Mouse (Mus musculus) cerebellum, adult (tissue): Measurements from ENCODE around the gene Dock9.
A peak's percentile ranks its signal among the peaks of the same experiment; 100 is the strongest.

Experiments
- ATAC-seq: cut with Nextera tagmentation; 2 replicates; pipeline ENCODE4 v1.9.2; 2017; ENCODE audit warnings: mild to moderate bottlenecking, moderate library complexity, mixed read lengths; ENCODE audit not compliant: insufficient number of reproducible peaks, low FRiP score, low TSS enrichment

Dock9 gene

DNA sequence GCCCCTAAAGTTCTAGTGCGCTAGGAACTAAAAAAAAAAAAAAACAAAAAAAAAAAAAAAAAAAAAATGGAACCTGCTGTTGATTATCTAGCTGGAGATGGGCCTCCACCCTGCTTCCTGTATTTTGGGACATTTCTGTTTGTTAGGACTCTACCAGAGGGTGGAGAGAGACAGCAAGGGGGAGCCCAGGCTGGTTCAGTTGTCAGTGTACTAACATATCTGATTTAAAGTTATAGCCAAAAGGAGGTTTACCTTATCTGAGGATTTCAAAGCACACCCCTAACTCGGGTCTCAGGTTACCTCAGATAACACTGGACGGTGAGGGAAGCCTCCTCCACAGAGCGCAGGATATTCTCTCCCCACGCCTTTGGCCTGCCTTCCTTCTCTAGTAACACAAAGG, 4.0 kb downstream of the Dock9 start:
- ATAC-seq = no peak

DNA sequence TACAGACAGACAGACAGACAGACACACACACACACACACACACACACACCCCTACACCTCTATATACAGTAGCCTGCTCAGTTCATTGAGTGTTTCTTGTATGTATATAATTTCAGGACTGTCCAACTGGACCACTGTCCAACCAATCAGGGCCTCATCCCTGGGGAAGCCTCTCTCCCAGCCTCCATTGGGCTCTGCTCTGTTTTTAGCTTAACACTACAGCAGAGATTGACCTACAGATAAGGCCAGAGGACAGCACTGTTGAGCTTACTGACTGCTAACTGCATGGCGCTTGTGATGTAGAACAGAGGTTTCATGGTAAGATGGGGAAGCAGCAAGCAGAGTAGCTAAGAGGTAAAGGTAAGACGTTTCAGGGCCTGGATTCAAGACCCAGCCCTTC, 5.7 kb downstream of the Dock9 start:
- ATAC-seq = no peak

DNA sequence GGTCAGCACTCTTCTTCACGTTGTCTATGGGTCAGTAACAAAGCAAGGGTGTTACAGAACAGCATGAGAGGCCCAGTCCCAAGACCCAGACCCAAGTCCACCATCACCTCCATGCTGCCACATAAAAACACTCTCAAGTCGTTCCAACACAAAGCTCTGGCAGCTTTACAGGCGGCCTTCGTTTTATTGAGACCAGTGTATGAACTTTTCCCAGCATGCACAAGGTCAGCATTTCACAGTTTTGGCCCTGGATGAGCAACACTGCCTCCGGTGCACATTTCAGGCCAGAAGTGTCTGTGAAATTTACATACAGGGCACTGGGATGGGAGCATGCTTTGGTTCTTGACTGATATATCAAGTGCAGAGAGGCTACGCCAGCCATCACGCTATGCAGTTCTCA, 6.5 kb downstream of the Dock9 start:
- no peak for ATAC-seq

DNA sequence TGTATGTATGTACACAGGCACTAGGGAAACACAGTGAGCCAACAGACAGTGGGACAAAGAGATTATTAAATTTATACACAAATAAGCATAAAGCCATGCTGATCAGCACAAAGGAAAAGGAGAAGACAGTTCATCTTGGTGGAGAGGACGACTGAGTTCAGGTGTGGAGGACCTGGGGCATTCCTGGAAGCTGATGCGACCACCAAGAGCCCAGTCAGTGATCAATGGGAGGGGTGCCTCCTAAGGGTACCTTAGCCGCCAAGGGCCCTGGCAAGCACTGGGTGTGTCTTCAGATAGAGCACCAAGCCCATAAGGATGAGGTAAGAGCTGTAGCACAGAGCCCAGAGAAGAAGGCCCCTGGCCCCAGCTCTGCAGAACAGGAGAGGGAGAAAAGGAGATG, 8.4 kb downstream of the Dock9 start:
- ATAC-seq = no peak

DNA sequence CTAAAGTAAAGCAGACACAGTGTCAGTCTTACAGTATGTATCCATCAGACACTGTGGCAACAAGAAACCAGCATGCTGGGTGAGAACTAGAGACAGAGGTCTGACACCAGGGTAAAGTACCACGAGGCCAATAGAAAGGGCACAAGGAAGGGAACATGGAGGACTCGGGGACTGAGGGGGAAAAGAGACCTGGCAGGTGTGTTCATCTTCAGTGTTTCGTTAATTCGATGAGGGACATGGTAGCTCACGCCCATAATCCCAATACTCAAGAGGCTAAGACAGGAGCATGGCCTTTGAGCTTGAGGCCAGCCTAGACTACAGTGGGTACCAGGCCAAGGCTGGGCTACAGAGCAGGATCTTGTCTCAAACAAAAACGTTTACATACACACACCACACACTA, 9.2 kb downstream of the Dock9 start:
- ATAC-seq = no peak

DNA sequence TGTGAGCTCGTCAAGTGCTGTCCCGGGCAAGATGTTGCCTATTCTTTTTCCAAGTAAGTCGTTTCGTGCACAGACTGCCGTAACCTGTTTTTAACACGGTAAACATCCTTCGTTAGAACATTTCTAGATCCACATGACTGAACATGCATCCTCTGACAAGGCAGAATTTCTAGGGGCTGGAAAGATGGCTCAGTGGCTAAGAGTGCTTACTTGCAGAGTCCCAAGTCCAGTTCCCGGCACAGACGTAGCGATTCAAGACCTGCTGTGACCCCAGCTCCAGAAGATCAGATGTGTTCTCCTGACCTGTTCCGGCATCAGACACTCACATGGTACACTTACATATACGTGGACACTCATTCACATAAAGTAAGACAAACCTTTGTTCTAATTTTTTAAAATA, 10.2 kb downstream of the Dock9 start:
- no peak for ATAC-seq

DNA sequence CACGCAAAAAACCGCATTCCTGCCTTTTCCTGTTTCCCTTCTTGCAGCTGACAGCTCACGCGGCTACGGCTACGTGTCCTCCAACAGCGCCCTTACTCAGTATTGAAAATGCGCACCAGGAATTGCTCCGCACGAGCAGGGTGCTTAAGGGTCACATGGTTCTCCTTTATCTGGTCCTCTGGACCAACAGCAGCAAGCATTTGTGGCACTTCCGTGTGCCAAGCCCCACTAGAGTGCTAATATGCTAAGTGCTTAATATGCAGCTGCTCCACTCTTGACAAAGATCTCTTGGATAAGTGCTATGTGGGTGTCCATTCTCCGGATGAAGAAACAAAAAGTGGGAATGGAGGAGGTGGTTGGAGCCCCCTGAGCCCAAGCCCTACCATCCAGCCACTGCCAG, 10.7 kb downstream of the Dock9 start:
- ATAC-seq = no peak

DNA sequence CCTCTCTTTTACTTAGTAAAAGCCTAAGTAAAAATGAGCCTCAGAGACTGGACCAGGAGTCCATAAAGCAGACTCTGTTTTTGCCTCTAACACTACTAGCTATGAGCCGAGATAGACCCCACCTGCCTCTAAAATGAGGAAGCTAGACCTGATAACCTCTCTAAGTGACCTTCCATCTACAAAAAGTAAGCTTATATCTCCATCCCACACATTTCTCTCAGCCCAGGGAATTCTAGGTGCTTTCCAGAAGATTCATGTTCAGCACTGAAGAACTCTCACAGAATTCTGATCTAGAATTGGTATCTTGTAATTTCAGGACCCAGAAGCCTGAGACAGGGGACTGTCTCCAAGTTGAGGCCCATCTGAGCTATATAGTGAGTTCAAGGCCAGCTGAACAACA, 12.2 kb downstream of the Dock9 start:
- ATAC-seq = no peak

DNA sequence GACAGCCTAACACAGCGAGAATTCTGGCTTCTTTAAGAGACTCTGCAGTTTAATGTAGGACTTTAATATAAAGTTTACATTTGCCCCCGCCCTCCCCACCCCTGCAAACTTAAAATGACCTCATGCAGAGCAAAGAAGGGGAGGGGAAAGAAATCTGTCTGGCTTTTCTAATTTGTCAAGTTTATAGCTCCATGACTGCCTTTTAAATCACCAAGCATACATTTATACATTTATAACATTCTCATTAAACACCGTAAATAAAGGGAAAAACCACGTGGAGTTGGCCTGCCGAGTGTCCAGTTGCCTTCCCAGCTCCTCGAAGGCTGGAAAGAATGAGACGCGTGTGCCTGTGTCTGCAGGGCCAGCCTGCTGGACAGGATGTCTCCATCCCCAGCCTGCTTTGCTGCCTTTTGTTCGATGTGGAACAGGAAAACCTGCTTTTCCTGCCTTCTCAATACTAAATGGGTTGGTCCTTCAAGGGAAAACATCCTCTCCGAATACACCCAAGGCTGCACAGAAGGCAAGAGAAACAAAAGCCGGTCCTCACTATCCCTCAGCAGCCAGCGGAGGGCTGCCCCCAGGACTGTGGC, 16.6 kb downstream of the Dock9 start:
- ATAC-seq = no peak

DNA sequence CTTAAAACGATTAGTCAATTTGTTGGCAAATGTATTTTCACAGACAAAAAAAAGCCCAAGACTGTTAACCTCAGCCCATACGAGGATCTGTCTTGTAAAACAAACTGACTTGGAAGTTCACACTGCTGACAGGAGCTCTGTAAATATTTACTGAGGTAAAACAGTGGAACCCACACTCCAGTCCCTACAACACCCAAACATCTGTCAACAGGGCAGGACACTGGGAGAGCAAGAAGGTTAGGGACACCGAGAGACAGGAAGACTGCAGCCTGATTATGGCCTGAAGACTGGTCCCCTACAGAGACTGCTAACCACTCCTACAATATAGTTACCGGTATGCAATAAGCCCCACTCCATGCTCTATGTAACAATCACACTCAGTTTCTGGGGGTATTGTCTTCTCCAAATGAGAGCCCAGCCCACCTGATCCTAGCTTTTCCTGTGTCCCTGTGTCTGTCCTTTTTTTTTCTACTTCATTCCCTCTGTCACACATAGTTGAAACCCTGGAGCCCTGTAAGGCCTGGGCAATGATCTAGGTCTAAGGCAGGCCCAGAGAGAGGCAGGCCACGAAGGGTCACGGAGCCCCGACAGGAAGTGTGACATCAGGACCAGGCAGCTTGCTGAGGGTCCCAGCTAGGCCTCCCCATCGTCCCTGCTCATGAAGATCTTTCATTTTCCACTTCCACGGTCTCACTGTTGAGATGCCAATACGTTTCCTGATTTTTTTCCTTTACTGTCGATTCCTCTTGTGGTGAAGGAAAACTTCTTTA, 17.3 kb downstream of the Dock9 start:
- no peak for ATAC-seq

DNA sequence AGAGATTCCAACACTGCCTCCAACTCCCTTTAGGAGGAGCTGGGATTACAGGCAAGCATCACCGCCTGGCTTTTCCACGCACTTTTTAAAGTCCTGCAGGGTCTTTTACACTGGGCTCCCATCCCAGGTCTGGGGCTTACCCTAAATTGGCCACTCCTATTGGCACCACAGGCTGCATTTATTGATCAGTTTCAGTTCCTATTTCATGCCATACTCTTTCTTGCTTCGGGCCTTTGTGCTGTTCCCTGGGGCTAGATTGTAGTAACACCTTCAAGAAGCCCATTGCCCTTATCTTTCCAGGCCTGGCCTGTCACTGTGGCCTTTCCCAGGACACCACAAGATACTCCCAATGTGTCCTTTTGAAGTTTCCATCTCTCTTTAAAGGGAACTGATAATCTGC, 18.0 kb downstream of the Dock9 start:
- ATAC-seq = no peak

DNA sequence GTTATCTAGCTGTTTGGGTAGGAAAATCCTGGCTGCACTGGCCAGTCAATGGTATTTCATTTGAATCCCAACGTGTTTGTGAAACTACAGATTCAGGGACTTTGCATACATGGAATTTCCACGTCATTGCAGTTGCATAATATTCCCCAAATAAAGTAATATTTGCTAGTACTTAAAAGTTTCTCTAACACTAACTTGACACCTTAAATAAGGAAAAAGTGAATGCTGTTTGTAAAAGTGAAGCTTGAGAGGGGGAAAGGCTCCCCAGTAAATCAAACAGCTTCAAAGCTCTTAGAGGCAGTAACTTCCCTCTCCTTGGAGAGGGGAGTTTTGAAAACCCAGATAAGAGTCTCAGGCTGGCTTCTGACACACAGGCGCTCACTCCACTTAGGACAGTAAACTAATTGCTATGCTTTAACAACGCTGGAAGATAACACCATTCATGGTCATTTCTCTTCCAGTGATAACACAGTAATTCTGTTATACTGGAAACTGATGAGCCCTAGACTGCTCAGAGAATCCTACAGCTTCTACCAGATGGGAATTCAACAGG, 20.3 kb downstream of the Dock9 start:
- ATAC-seq = no peak

DNA sequence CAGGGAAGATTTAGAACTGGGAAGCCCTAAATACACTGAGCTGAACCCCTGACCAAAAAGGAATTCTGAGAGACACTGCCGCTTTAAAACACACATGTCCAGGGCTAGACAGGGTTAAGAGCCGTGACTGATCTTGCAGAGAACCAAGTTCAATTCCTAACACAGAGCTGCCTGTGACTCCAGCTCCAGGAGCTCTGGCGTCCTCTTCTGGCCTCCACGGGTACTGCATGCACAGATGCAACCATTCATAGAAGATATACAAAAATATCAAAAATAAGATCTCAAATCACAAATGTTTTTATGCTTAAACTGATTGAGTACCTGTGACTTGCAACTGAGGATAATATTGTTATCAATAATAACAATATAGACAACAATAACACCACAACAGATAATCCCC, 20.9 kb downstream of the Dock9 start:
- no peak for ATAC-seq

DNA sequence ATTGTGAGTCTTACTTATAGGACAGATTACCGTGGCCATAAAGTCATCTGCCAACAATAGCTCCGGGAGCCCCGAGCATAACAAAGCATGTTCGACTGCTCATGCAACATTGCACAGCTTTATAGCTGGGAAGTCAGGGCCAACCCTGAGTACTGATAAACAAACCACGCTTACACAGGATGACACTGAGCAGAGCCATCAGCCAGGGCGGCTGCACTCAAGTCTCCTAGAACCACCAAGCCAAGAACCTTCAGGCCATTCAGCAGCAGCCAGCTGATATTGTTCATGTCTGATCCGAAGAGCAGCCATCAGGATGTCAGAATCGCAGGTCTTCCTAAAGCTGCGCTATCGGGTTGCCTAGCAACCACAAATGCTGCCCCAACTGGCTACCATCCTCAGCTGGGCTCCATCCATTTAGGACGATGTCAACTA, 35.6 kb downstream of the Dock9 start:
- ATAC-seq = peak; percentile 28; the same call in 1 of the 2 replicates

DNA sequence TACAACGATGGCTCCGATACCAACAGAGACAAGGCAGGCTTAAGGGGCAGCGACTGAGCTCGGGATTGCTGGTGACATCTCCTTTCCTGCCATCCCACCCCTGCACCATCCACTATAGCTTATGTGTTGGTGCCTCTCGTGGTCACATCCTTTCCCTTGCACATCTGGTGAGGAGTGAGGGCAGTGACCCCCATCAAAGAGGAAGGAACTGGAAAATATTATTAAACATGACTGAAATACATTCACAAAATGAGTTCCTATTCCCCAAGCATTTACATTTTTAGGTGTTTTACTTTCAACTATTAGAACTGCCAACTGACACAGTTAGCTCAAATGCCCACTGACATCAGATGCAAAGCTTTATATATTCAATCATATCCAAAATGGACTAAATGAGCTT, 37.2 kb downstream of the Dock9 start:
- ATAC-seq = no peak

DNA sequence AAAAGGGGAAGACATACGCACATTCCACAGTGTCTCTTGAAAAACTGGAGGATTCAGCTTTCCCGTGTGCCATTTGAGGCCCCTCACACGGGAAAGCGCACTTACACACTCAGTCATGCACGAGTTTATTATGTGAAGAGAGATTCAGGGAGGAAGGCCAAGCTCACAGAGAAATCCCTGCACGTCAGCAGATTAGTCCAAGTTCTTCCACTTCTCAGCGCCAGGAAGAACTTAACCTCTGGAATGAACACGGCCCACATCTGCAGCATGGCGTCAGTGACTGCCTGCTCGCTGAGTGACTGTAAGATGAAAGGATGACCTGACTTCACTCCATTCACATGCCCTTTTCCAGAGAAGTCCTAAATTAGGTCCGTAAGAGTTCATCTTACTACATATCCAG, 43.5 kb downstream of the Dock9 start:
- ATAC-seq = no peak

DNA sequence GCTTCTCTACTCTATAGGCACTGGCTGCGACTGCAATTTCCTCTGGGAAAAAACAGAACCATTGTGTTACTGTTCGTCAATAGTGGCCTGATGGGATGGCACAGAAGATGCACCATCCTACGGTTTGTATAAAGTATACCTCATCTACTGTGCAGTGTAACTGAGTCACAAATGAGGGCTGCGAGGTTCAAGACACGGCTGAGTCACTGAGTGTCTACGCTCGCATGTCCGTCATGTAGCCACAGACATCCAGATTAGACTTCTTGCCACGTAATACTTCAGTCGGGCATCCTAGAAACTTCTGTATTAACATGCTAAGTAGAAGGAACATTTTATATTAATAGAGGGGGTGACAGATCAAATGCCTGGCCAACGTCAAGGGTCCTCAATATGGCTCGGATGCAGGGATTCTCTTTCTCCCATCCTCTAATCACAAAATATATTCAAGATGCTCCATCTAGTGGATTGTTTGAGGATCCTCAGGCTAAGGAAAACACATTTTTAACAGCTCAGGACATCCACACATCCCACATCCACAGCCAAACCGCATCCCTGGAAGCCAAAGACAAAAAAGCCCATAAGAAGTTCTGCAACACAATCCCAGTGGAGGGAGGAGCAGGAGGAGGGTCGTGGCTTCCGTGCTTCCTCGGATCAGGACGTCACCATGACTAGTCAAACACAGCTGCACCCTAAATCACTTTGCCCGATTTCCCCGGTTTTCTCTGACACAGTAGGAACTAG, 44.8 kb downstream of the Dock9 start:
- peak; percentile 48 for ATAC-seq

DNA sequence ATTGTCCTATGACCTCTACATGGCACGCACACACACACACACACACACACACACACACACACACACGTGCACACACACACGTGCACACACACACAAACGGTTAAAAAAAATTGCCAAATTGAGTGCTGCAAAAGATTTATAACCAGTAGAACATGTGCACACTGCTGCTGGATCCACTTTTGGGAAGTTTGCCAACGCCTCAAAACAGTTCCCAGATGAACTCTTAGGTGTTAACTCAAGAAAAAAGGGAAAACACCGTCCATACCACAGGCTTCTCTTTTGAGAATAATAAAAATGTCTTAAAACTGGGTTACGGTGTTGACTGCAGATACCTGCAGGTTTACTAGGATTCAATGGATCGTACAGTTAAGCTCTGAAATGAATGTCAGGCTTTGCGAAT, 48.0 kb downstream of the Dock9 start:
- no peak for ATAC-seq

DNA sequence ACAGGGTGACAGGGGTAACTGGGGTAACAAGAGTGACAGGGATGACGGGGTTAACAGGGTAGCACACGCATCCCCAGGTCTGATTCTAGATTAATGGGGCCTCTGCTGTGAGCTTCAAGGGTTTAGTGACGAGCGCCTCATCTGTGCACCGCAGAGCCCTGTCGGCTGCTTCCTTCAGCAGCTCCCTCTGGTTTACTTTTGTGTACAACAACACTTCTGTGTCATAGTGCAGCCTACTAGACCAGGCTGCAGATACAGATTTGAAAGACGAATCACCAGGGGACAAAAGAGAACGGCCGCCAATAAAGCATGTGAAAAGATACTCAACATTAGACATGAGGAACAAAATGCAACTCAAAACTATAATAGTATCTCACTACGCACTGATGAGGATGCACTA, 48.6 kb downstream of the Dock9 start:
- no peak for ATAC-seq

DNA sequence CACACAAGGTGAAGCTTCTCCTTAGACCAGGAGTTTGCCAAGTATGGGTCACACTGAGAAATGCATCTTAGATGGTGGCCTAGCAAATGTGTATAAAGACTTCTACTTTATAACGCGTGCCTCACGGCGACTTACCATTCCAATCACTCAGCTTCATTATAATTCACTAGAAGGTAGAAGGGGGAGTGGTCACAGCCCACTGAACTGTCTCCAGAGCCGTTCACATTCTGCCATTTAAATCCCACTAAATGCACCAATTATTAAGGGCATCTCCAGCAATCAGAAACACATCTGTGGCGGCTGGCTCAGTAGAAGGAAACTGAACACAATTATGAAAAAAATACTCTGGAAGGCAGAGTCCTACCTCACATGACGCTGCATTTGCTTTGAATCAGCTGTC, 50.3 kb downstream of the Dock9 start:
- ATAC-seq = no peak

DNA sequence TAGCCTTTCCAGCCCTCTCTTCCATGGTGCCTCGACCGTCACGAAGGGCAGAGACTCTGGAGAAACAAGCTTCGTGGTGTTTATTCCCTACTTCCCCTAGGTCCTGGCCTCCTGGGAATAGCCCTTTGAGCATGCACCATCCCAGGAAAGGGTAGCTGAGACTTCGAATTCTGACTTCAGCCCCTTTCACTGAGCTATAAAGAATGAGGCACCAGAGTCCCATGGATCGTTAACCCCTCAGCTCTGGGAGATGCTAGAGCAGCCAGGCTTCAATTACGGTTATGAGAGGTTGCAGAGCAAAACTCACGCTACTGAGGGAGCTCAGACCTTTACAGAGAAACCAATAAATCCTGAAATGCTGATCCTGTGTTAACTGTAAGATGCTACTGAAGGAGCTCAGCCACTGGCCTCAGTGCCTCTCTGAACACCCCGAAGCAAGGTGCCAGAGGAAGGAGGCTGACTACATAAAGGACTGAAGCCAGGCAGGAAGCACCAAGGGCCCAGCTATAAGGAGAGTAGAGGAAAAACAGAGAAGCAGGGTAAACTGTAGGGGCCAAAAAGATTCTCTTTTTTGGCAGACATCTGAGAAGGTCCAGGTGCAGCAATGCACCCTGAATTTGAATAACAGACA, 53.7 kb downstream of the Dock9 start:
- no peak for ATAC-seq
